Mouse (Mus musculus) urinary bladder, adult 18-20 months (tissue): Measurements from ENCODE around the gene Lexm.

ENCODE experiments used
- DNase-seq, 2 experiments: peaks; one replicate each; pipeline ENCODE4 v3.0.0; 2022; ENCODE audit warnings: low spot score in 2 of 2, mixed read lengths in 2 of 2

Gene Lexm

DNA sequence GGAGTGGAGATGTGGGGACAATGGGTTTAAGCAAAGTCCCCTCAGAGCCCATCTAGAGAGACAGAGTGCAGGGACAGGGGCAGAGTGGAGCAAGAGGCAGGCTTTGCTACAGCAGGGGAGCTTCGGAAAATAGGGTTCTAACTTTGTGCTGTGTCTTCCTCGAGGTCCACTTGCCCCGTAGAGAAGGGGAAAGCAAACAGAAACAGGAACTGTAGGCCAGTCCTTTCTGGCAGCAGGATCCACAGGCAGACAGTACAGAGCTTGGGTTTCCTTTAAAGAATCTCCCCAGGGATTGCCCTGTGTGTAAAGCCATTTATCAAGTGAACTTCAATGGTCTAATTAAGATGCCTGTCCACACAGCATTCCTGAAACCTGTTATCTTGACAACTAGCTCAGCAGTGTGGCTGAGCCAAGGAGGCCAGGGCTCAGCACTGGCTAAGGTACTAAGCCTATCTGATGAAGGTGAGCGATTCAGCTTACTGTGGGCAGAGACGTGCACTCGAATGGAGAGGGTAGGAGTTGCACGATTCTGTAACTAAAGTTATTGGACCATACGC, 71.1 kb downstream of the Lexm start:
- DNase-seq = no peak

DNA sequence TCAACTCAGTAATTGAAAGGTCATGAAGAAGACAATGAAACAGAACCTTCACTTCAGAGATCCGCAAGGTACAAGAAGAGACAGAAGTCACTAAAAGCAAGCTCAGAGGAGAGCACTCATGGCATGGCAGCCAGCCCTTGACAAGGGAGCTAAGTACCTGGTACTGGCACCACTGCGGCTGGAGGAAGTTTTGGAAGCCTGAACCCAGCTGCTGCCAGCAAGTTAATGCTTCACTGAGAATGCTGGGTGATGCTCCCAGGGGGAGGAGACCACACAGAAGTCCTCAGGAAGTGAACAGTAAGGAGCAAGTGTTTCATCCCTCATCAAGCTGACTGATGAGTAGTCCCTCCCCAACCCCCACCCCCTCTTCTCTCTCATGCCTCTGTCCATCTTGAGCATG, 74.8 kb downstream of the Lexm start:
- no peak for DNase-seq

- no peak for DNase-seq
Observed at GRCm38 (mm10) chr4:106541491-106541890, 75.5 kb downstream of the Lexm start.
